Mouse (Mus musculus): ENCODE data around the gene Vstm2l. TPM values are rescaled to one million over a fixed set of nuclear protein-coding genes. Genes with fewer than 3 reads are reported as not detected.
A peak's percentile ranks its signal among the peaks of the same experiment; 100 is the strongest.

Vstm2l gene
- total RNA-seq, 2 experiments from 2014 or later: 140 to 144 TPM

GRCm38 (mm10) chr2:157988416-157989190 is 74.2 kb downstream of the Vstm2l start:
- DNase-seq (ENCODE audit: low spot score in 2 of 2): no peak

GRCm38 (mm10) chr2:157989946-157990345 is 75.5 kb downstream of the Vstm2l start:
- DNase-seq (ENCODE audit: low spot score in 2 of 2): peak in 1 of 2 experiments; percentile 33

DNA sequence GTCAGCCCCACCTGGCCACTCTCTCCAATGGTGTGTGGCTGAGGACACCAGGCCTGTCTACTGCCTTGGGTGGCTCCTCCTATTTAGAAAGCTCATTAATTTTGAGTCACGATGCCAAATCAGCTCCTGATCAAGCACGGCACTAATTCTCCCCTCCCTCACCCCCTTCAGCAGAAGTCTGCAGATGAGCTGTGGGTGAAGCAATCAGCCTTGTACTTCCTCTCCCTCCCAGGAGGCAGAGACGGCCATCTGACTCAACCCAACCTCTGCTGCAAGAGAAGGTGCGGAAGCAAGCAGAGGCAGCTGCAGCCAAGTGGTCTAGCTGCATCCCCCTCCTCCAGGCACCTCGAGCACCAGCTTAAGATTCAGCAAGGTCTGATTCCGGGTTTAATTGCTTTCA is 76.6 kb downstream of the Vstm2l start:
- no peak for DNase-seq (ENCODE audit: low spot score in 2 of 2)

DNA sequence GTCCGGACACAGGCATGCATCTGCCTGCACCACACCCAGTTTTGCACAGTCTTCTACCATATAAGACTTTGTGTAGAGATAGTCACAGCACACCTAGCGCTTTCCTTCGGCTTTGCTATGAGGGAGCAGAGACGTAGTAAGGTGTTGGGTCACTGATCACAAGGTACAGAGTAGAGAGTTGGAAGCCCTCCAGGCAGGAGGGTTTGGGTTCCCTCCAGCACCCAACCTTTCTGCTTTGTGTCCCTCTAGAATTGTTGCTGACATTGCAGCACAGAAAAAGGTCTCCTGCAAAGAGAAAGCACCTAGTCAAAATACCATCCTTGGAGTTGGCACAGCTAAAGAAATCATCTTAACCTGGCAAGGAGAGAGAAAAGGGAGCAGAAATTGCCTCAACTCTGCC is 78.0 kb downstream of the Vstm2l start:
- no peak for DNase-seq (ENCODE audit: low spot score in 2 of 2)

Other genes with a start within 250 kb of the Vstm2l start
- 10 to 100 TPM; 24.4 to 26.9 TPM for gene Ctnnbl1, start 177.3 kb upstream of the Vstm2l start, total RNA-seq (2021)
- gene Tti1, start 113.8 kb downstream of the Vstm2l start, total RNA-seq (2021): 10 to 100 TPM; 15.9 to 16.3 TPM
- gene Rprd1b, start 113.8 kb downstream of the Vstm2l start, total RNA-seq (2021): 10 to 100 TPM; 28.5 to 31.0 TPM
- 1 to 10 TPM; 5.8 to 6.0 TPM for gene Tgm2, start 231.8 kb downstream of the Vstm2l start, total RNA-seq (2021)

Measured in layer of hippocampus, postnatal 14 days (tissue).